Mouse (Mus musculus): ENCODE data around the gene Hspb8. TPM values are rescaled to one million over a fixed set of nuclear protein-coding genes. Genes with fewer than 3 reads are reported as not detected.

Gene Hspb8
- polyA plus RNA-seq (2016; fragmentation: Nextera tagmentation; extraction: Ambion mirVana), result 12.0 TPM in 2 replicates

DNA sequence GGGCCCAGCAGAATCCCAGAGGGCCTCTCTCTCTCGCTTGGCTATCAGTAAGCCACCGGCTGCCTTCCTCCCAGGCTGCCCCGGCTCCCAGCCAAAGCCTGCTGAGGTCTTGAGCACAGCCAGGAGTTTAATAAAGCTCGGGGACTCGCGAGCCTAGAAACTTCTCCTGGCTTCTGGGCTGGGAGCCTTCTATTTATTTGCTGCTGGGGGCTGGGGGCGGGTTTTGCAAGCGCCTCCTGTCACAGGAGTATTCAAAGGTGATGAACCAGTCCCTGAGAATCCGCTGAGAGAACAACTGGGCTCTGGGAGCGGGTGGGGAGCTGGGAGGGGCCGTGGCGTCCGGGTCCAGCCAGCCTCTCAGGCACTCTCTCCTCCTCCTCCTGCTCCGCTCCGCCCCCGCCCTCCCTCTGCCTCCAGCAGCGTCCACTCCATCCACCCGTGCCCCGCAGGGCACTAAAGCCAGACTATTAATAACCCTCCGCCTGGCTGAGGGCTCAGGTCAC is at the start of gene Hspb8:
Hspb8 (minus strand) TSS at position 166 of the 503 bp plus-strand sequence.
- peak within 1 kb of the TSS; percentile 54 for H3K9ac ChIP-seq (replicated peaks)
- no peaks in the 10 kb centered on the region for H3K36me3 ChIP-seq
- peak within 1 kb of the TSS; percentile 38 for H3K4me3 ChIP-seq (replicated peaks)
- 1% methylated on average over 18 of the region's 20 CpGs for WGBS
- peak within 1 kb of the TSS; percentile 70 for H3K4me2 ChIP-seq
- peak within 1 kb of the TSS; percentile 73 for H3K27ac ChIP-seq
- H3K27me3 ChIP-seq, result peaks cover 4% of the 10 kb centered on the region; the same call in 1 of the 2 replicates
- peaks cover 45% of the 10 kb centered on the region for H3K4me1 ChIP-seq (replicated peaks)
- ATAC-seq (ENCODE audit: insufficient number of reproducible peaks, insufficient read depth, low FRiP score, low TSS enrichment, low read depth), result peak; percentile 69
- H3K9me3 ChIP-seq, result no peaks in the 10 kb centered on the region

GRCm38 (mm10) chr5:116461354-116462042 is 38.8 kb upstream of the Hspb8 start:
- no peak for ATAC-seq (ENCODE audit: insufficient number of reproducible peaks, insufficient read depth, low FRiP score, low TSS enrichment, low read depth)

GRCm38 (mm10) chr5:116459970-116460369 is 37.3 kb upstream of the Hspb8 start:
- H3K4me3 ChIP-seq (replicated peaks), result no peak overlapping the region
- H3K4me1 ChIP-seq (replicated peaks), result peaks cover 21% of the 10 kb centered on the region
- H3K9me3 ChIP-seq, result peaks cover 6% of the 10 kb centered on the region; the same call in 1 of the 2 replicates
- H3K27ac ChIP-seq, result no peak overlapping the region
- H3K4me2 ChIP-seq, result no peak overlapping the region
- H3K9ac ChIP-seq (replicated peaks), result no peak overlapping the region
- no peak for ATAC-seq (ENCODE audit: insufficient number of reproducible peaks, insufficient read depth, low FRiP score, low TSS enrichment, low read depth)
- no peaks in the 10 kb centered on the region for H3K36me3 ChIP-seq
- peaks cover 11% of the 10 kb centered on the region for H3K27me3 ChIP-seq
- WGBS, result 68% methylated on average over 2 of the region's 2 CpGs

More at GRCm38 (mm10) chr5:116461354-116462042, 38.8 kb upstream of the Hspb8 start:
- Histone ChIP-seq H3K4me2 (peak overlapping the region; percentile 23; the same call in 1 of the 2 replicates), H3K4me3 (replicated peaks) (no peak overlapping the region), H3K4me1 (replicated peaks) (peaks cover 21% of the 10 kb centered on the region), H3K27me3 (peaks cover 7% of the 10 kb centered on the region; the same call in 1 of the 2 replicates), H3K9ac (replicated peaks) (no peak overlapping the region), H3K9me3 (peaks cover 14% of the 10 kb centered on the region; the same call in 1 of the 2 replicates), H3K27ac (peak overlapping the region; percentile 30; the same call in 1 of the 2 replicates), H3K36me3 (no peaks in the 10 kb centered on the region)
- WGBS, result 22% methylated on average over 11 of the region's 11 CpGs

GRCm38 (mm10) chr5:116457791-116458190 is 35.1 kb upstream of the Hspb8 start:
- WGBS, result 76% methylated on average over 7 of the region's 7 CpGs
- Histone ChIP-seq H3K9me3 (no peaks in the 10 kb centered on the region), H3K36me3 (no peaks in the 10 kb centered on the region), H3K4me1 (replicated peaks) (peaks cover 26% of the 10 kb centered on the region), H3K27ac (no peak overlapping the region), H3K27me3 (peaks cover 15% of the 10 kb centered on the region), H3K4me3 (replicated peaks) (no peak overlapping the region), H3K4me2 (no peak overlapping the region), H3K9ac (replicated peaks) (no peak overlapping the region)
- ATAC-seq (ENCODE audit: insufficient number of reproducible peaks, insufficient read depth, low FRiP score, low TSS enrichment, low read depth), result no peak

DNA sequence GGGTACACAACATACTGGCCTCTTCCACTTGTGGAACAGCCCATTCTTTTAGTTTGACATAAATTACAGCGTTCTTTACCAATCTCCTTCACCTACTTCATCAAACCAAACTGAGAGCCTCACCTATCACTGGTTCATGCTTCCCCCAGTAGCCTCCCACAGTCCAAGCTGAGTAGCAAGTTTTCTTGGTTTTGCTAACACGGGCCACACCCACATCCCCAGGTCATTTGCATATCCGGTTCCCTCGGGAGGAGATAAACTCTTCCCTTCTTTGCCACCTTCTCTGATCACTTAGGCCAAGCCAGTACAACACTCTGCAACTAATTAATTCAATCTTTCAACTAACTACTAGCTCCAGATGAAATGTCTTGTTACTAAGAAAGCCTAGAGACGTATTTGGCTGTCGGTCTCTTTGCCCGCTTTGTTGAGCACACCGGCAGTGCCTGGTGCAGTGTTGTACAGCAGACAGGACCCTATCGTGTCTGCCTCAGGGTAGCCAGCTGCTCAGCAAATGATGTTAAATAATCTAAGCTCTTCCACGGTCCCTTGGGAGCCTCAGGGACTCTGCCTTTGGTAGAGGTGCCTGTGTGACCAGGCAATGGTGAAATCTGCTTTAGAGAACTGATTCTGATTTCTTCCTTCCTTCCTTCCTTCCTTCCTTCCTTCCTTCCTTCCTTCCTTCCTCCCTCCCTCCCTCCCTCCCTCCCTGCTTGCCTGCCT is 34.3 kb upstream of the Hspb8 start:
- 29% methylated on average over 10 of the region's 10 CpGs for WGBS
- H3K4me2 ChIP-seq, result no peak overlapping the region

DNA sequence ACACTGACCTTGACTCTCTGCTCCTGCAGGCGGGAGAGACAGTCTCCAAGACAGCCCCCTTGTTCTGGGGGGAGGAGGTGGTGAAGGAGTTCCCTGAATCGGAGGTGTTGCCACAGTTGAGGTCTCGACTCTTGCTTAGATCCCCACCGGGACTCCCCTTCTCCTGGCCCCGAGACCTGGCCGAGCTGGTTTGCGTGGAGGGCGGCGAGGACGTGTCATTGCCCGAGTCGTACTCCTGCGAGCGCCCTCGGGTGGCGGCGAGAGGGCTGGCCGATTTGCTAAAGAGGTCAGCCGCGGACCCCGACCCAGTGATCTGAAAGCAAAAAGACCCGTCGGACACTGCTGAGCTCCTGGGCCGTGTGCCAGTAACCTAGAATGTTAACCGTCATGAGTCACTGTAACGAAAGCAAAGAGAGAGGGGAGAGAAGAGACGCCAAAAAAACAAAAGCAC is 30.8 kb upstream of the Hspb8 start:
- Histone ChIP-seq H3K4me2 (peak overlapping the region; percentile 55), H3K36me3 (no peaks in the 10 kb centered on the region), H3K4me1 (replicated peaks) (peaks cover 17% of the 10 kb centered on the region), H3K4me3 (replicated peaks) (peak overlapping the region; percentile 29), H3K9me3 (no peaks in the 10 kb centered on the region), H3K9ac (replicated peaks) (peak overlapping the region; percentile 38; the same call in 1 of the 2 replicates), H3K27me3 (peaks cover 26% of the 10 kb centered on the region), H3K27ac (no peak overlapping the region)
- no peak for ATAC-seq (ENCODE audit: insufficient number of reproducible peaks, insufficient read depth, low FRiP score, low TSS enrichment, low read depth)
- WGBS, result 3% methylated on average over 27 of the region's 27 CpGs

More for the DNA sequence above, 34.3 kb upstream of the Hspb8 start:
- no peak overlapping the region for H3K9ac ChIP-seq (replicated peaks)
- H3K9me3 ChIP-seq, result no peaks in the 10 kb centered on the region
- H3K27ac ChIP-seq, result no peak overlapping the region
- ATAC-seq (ENCODE audit: insufficient number of reproducible peaks, insufficient read depth, low FRiP score, low TSS enrichment, low read depth), result no peak
- H3K36me3 ChIP-seq, result no peaks in the 10 kb centered on the region
- peaks cover 15% of the 10 kb centered on the region for H3K27me3 ChIP-seq
- H3K4me1 ChIP-seq (replicated peaks), result peaks cover 26% of the 10 kb centered on the region
- H3K4me3 ChIP-seq (replicated peaks), result no peak overlapping the region

DNA sequence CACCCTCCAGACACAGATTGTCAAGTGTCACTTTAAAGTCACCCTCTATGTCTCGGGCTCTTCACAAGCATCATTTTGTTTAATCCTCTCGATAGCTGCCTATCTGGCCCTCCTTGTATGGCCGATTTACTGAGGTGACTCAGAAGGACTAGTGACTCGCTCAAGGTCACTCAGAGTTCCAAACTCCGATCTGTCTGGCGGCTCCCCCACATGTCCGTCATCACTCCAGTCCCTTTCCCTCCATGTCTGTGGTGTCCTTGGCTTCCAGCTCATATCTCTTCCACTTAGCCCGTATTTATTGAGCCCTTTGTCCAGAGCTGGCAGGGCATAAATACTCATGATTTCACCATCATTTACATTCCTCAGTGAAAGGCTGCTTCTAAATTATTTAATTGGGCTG is 28.2 kb upstream of the Hspb8 start:
- no peak for ATAC-seq (ENCODE audit: insufficient number of reproducible peaks, insufficient read depth, low FRiP score, low TSS enrichment, low read depth)
- Histone ChIP-seq H3K27me3 (peaks cover 45% of the 10 kb centered on the region), H3K36me3 (no peaks in the 10 kb centered on the region), H3K4me2 (no peak overlapping the region), H3K27ac (no peak overlapping the region), H3K9ac (replicated peaks) (no peak overlapping the region), H3K9me3 (no peaks in the 10 kb centered on the region), H3K4me1 (replicated peaks) (peaks cover 22% of the 10 kb centered on the region), H3K4me3 (replicated peaks) (no peak overlapping the region)
- WGBS, result 89% methylated on average over 8 of the region's 8 CpGs

GRCm38 (mm10) chr5:116449522-116450225 is 27.0 kb upstream of the Hspb8 start:
- no peak for ATAC-seq (ENCODE audit: insufficient number of reproducible peaks, insufficient read depth, low FRiP score, low TSS enrichment, low read depth)
- H3K9ac ChIP-seq (replicated peaks), result no peak overlapping the region
- no peaks in the 10 kb centered on the region for H3K36me3 ChIP-seq
- no peak overlapping the region for H3K27ac ChIP-seq
- peaks cover 45% of the 10 kb centered on the region for H3K27me3 ChIP-seq
- H3K4me1 ChIP-seq (replicated peaks), result peaks cover 22% of the 10 kb centered on the region
- H3K9me3 ChIP-seq, result no peaks in the 10 kb centered on the region
- H3K4me3 ChIP-seq (replicated peaks), result no peak overlapping the region
- H3K4me2 ChIP-seq, result 0 out of 2 replicates have a peak overlapping the region, but pooled peaks have one; percentile 40
- 54% methylated on average over 8 of the region's 8 CpGs for WGBS

GRCm38 (mm10) chr5:116448409-116449191 is 25.9 kb upstream of the Hspb8 start:
- no peaks in the 10 kb centered on the region for H3K9me3 ChIP-seq
- H3K4me3 ChIP-seq (replicated peaks), result no peak overlapping the region
- no peak for ATAC-seq (ENCODE audit: insufficient number of reproducible peaks, insufficient read depth, low FRiP score, low TSS enrichment, low read depth)
- H3K9ac ChIP-seq (replicated peaks), result no peak overlapping the region
- peaks cover 22% of the 10 kb centered on the region for H3K4me1 ChIP-seq (replicated peaks)
- WGBS, result 6% methylated on average over 11 of the region's 11 CpGs
- peaks cover 54% of the 10 kb centered on the region for H3K27me3 ChIP-seq
- H3K4me2 ChIP-seq, result peak overlapping the region; percentile 40
- H3K36me3 ChIP-seq, result no peaks in the 10 kb centered on the region
- no peak overlapping the region for H3K27ac ChIP-seq

- 53% methylated on average over 11 of the region's 11 CpGs for WGBS
- Histone ChIP-seq H3K27ac (no peak overlapping the region), H3K9ac (replicated peaks) (no peak overlapping the region), H3K36me3 (no peaks in the 10 kb centered on the region), H3K27me3 (peaks cover 58% of the 10 kb centered on the region), H3K9me3 (no peaks in the 10 kb centered on the region), H3K4me2 (0 out of 2 replicates have a peak overlapping the region, but pooled peaks have one; percentile 40), H3K4me3 (replicated peaks) (no peak overlapping the region), H3K4me1 (replicated peaks) (peaks cover 17% of the 10 kb centered on the region)
- ATAC-seq (ENCODE audit: insufficient number of reproducible peaks, insufficient read depth, low FRiP score, low TSS enrichment, low read depth), result no peak
Observed at GRCm38 (mm10) chr5:116447821-116448350, 25.2 kb upstream of the Hspb8 start.

Data from limb, embryonic 12.5 days (tissue).